Mouse (Mus musculus) hindlimb bud, embryonic 11.5 days (tissue): Measurements from ENCODE around the gene Vps36.

Source experiments
- DNase-seq: peaks from one replicate; pipeline ENCODE4 v3.0.0-alpha.2; 2012; ENCODE audit warnings: low read depth, low spot score; ENCODE audit errors: extremely low spot score

The Vps36 gene

GRCm38 (mm10) chr8:22209012-22209411 lies 16.4 kb downstream of the Vps36 start:
- no peak for DNase-seq

GRCm38 (mm10) chr8:22214826-22215225 lies 22.2 kb downstream of the Vps36 start:
- no peak for DNase-seq

GRCm38 (mm10) chr8:22226361-22226760 lies 33.8 kb downstream of the Vps36 start:
- DNase-seq: no peak

- no peak for DNase-seq
Measured at GRCm38 (mm10) chr8:22227061-22227877, 34.7 kb downstream of the Vps36 start, which contains the start of gene Thsd1. Gene Thsd1 (plus strand): TSS chr8:22227313.

GRCm38 (mm10) chr8:22228621-22229020 lies 36.0 kb downstream of the Vps36 start:
- DNase-seq: no peak

GRCm38 (mm10) chr8:22242986-22243385 lies 50.4 kb downstream of the Vps36 start:
- DNase-seq: no peak

- no peak for DNase-seq
Measured at GRCm38 (mm10) chr8:22245663-22246062, 53.1 kb downstream of the Vps36 start.

GRCm38 (mm10) chr8:22247956-22248355 lies 55.3 kb downstream of the Vps36 start:
- no peak for DNase-seq

- DNase-seq: no peak
Measured at GRCm38 (mm10) chr8:22249080-22249479, 56.5 kb downstream of the Vps36 start.

GRCm38 (mm10) chr8:22258946-22259450 lies 66.4 kb downstream of the Vps36 start:
- DNase-seq: no peak

GRCm38 (mm10) chr8:22259531-22259930 lies 66.9 kb downstream of the Vps36 start:
- no peak for DNase-seq

- no peak for DNase-seq
Measured at GRCm38 (mm10) chr8:22260091-22260722, 67.6 kb downstream of the Vps36 start.

- DNase-seq: no peak
Measured at GRCm38 (mm10) chr8:22262267-22262666, 69.7 kb downstream of the Vps36 start.

- DNase-seq: no peak
Measured at GRCm38 (mm10) chr8:22264292-22264691, 71.7 kb downstream of the Vps36 start.

- DNase-seq: no peak
Measured at GRCm38 (mm10) chr8:22264787-22265186, 72.2 kb downstream of the Vps36 start.

- no peak for DNase-seq
Measured at GRCm38 (mm10) chr8:22265194-22265593, 72.6 kb downstream of the Vps36 start.

GRCm38 (mm10) chr8:22266809-22267208 lies 74.2 kb downstream of the Vps36 start:
- no peak for DNase-seq
